Mouse (Mus musculus) hindbrain, embryonic 14.5 days (tissue): ENCODE measurements at regions not wholly inside any gene's neighbourhood (a gene's known extent, or its start where the extent isn't known, plus 50 kb on each side); places are given as distances from the start of the nearest gene placed in this dataset.
A peak's percentile ranks its signal among the peaks of the same experiment; 100 is the strongest.

ENCODE experiments used
- ATAC-seq: fragments of 200-750 bp; cut with Nextera tagmentation; 2 replicates; pipeline ENCODE4 v1.8.0; 2017; ENCODE audit warnings: moderate number of reproducible peaks, mild to moderate bottlenecking, moderate TSS enrichment, moderate library complexity; ENCODE audit not compliant: low FRiP score
- DNase-seq: peaks from one replicate; pipeline ENCODE4 v3.0.0-alpha.2; 2015; ENCODE audit warnings: low spot score
- H3K27ac ChIP-seq: fragments of 300-500 bp; sonication (generic); 2 replicates; pipeline ENCODE4 v1.5.1; 2014; ENCODE audit warnings: mild to moderate bottlenecking, moderate library complexity
- H3K27me3 ChIP-seq: fragments of 300-500 bp; sonication (generic); 2 replicates; pipeline ENCODE4 v1.6.1; 2014; ENCODE audit warnings: mild to moderate bottlenecking, low read length, mixed read lengths; ENCODE audit not compliant: control insufficient read depth, insufficient read depth
- H3K36me3 ChIP-seq: fragments of 300-500 bp; sonication (generic); replicated peaks from 2 replicates; pipeline ENCODE4 v1.6.1; 2014; ENCODE audit not compliant: control insufficient read depth, insufficient read depth
- H3K4me1 ChIP-seq: fragments of 300-500 bp; sonication (generic); replicated peaks from 2 replicates; pipeline ENCODE4 v1.6.1; 2014; ENCODE audit warnings: antibody characterized with exemption, low read length, mixed read lengths; ENCODE audit not compliant: control insufficient read depth, insufficient read depth
- H3K4me2 ChIP-seq: fragments of 300-500 bp; sonication (generic); replicated peaks from 2 replicates; pipeline ENCODE4 v1.6.1; 2014; ENCODE audit warnings: mild to moderate bottlenecking, moderate library complexity
- H3K4me3 ChIP-seq: fragments of 300-500 bp; sonication (generic); replicated peaks from 2 replicates; pipeline ENCODE4 v1.5.1; 2014; ENCODE audit warnings: mild to moderate bottlenecking, low read length
- H3K9ac ChIP-seq: fragments of 300-500 bp; sonication (generic); 2 replicates; pipeline ENCODE4 v1.6.1; 2014
- H3K9me3 ChIP-seq: fragments of 300-500 bp; sonication (generic); 2 replicates; pipeline ENCODE4 v1.6.1; 2016; ENCODE audit warnings: low read length; ENCODE audit not compliant: control insufficient read depth
- WGBS: fragments of 180-500 bp; shearing (Covaris S2); extraction: QIAGEN DNeasy Blood & Tissue Kit; methylation state at CpG from one replicate; pipeline ENCODE4 v1.1.7; 2014; 5-methylcytosine and 5-hydroxymethylcytosine counted together

GRCm38 (mm10) chr15:86957872-86958271 lies 586.2 kb upstream of the Fam19a5 start:
- Histone ChIP-seq H3K9me3 (no peaks in the 10 kb centered on the region), H3K4me3 (no peak overlapping the region), H3K4me1 (no peaks in the 10 kb centered on the region), H3K27me3 (no peaks in the 10 kb centered on the region), H3K4me2 (no peak overlapping the region), H3K36me3 (no peaks in the 10 kb centered on the region), H3K27ac (no peak overlapping the region), H3K9ac (no peak overlapping the region)
- WGBS, result 87% methylated on average over 8 of the region's 8 CpGs
- ATAC-seq (no peak), DNase-seq (no peak)

- H3K4me3 ChIP-seq, result no peak overlapping the region
- H3K4me2 ChIP-seq, result no peak overlapping the region
- no peaks in the 10 kb centered on the region for H3K9me3 ChIP-seq
- 0 out of 2 replicates have a peak, but pooled peaks cover 7% of the 10 kb centered on the region for H3K4me1 ChIP-seq
- 67% methylated on average over 2 of the region's 2 CpGs for WGBS
- ATAC-seq (no peak), DNase-seq (no peak)
- no peaks in the 10 kb centered on the region for H3K27me3 ChIP-seq
- H3K27ac ChIP-seq, result no peak overlapping the region
- no peaks in the 10 kb centered on the region for H3K36me3 ChIP-seq
- no peak overlapping the region for H3K9ac ChIP-seq
These were observed 581.2 kb upstream of the Fam19a5 start for GRCm38 (mm10) chr15:86962921-86963320.

GRCm38 (mm10) chr15:86963486-86963885 lies 580.6 kb upstream of the Fam19a5 start:
- H3K9me3 ChIP-seq, result no peaks in the 10 kb centered on the region
- WGBS, result 15% methylated on average over 3 of the region's 3 CpGs
- peak; percentile 27 for DNase-seq
- H3K36me3 ChIP-seq, result no peaks in the 10 kb centered on the region
- 0 out of 2 replicates have a peak, but pooled peaks cover 7% of the 10 kb centered on the region for H3K4me1 ChIP-seq
- no peak overlapping the region for H3K4me3 ChIP-seq
- no peak overlapping the region for H3K27ac ChIP-seq
- H3K27me3 ChIP-seq, result no peaks in the 10 kb centered on the region
- H3K4me2 ChIP-seq, result no peak overlapping the region
- no peak overlapping the region for H3K9ac ChIP-seq
- ATAC-seq, result no peak

- no peaks in the 10 kb centered on the region for H3K27me3 ChIP-seq
- H3K4me1 ChIP-seq, result no peaks in the 10 kb centered on the region
- peaks cover 6% of the 10 kb centered on the region; the same call in 1 of the 2 replicates for H3K9me3 ChIP-seq
- H3K4me2 ChIP-seq, result no peak overlapping the region
- DNase-seq (no peak), ATAC-seq (no peak)
- H3K9ac ChIP-seq, result no peak overlapping the region
- H3K36me3 ChIP-seq, result no peaks in the 10 kb centered on the region
- no peak overlapping the region for H3K27ac ChIP-seq
- no peak overlapping the region for H3K4me3 ChIP-seq
- WGBS, result 93% methylated on average over 2 of the region's 2 CpGs
These were observed 572.7 kb upstream of the Fam19a5 start for GRCm38 (mm10) chr15:86971436-86971835.

- Histone ChIP-seq H3K27ac (peak overlapping the region; percentile 26; the same call in 1 of the 2 replicates), H3K4me1 (0 out of 2 replicates have a peak, but pooled peaks cover 8% of the 10 kb centered on the region), H3K9ac (no peak overlapping the region), H3K4me2 (no peak overlapping the region), H3K36me3 (no peaks in the 10 kb centered on the region), H3K4me3 (no peak overlapping the region), H3K27me3 (no peaks in the 10 kb centered on the region), H3K9me3 (0 out of 2 replicates have a peak, but pooled peaks cover 8% of the 10 kb centered on the region)
- 81% methylated on average over 6 of the region's 6 CpGs for WGBS
- ATAC-seq (no peak; the same call in 1 of the 2 replicates), DNase-seq (no peak)
These were observed 547.9 kb upstream of the Fam19a5 start for GRCm38 (mm10) chr15:86996196-86996595.

GRCm38 (mm10) chr15:87018978-87019377 lies 525.1 kb upstream of the Fam19a5 start:
- Histone ChIP-seq H3K9me3 (no peaks in the 10 kb centered on the region), H3K4me1 (no peaks in the 10 kb centered on the region), H3K27me3 (no peaks in the 10 kb centered on the region), H3K4me2 (no peak overlapping the region), H3K4me3 (no peak overlapping the region), H3K27ac (no peak overlapping the region), H3K36me3 (no peaks in the 10 kb centered on the region), H3K9ac (no peak overlapping the region)
- DNase-seq, result no peak
- ATAC-seq, result no peak
- 80% methylated on average over 8 of the region's 8 CpGs for WGBS

GRCm38 (mm10) chr15:87045971-87046370 lies 498.1 kb upstream of the Fam19a5 start:
- WGBS, result 71% methylated on average over 13 of the region's 13 CpGs
- H3K36me3 ChIP-seq, result no peaks in the 10 kb centered on the region
- no peak overlapping the region for H3K27ac ChIP-seq
- H3K27me3 ChIP-seq, result no peaks in the 10 kb centered on the region
- H3K4me3 ChIP-seq, result no peak overlapping the region
- no peaks in the 10 kb centered on the region for H3K9me3 ChIP-seq
- DNase-seq, result no peak
- no peak overlapping the region for H3K4me2 ChIP-seq
- no peak overlapping the region for H3K9ac ChIP-seq
- no peak for ATAC-seq
- H3K4me1 ChIP-seq, result no peaks in the 10 kb centered on the region

GRCm38 (mm10) chr15:87054186-87054585 lies 489.9 kb upstream of the Fam19a5 start:
- Histone ChIP-seq H3K27me3 (no peaks in the 10 kb centered on the region), H3K4me2 (no peak overlapping the region), H3K9ac (no peak overlapping the region), H3K27ac (no peak overlapping the region), H3K4me1 (no peaks in the 10 kb centered on the region), H3K4me3 (no peak overlapping the region), H3K36me3 (no peaks in the 10 kb centered on the region), H3K9me3 (no peaks in the 10 kb centered on the region)
- ATAC-seq (no peak), DNase-seq (no peak)
- WGBS, result 88% methylated on average over 12 of the region's 12 CpGs

GRCm38 (mm10) chr15:87064890-87065289 lies 479.2 kb upstream of the Fam19a5 start:
- Histone ChIP-seq H3K36me3 (no peaks in the 10 kb centered on the region), H3K9me3 (no peaks in the 10 kb centered on the region), H3K9ac (no peak overlapping the region), H3K4me1 (peaks cover 4% of the 10 kb centered on the region; the same call in 1 of the 2 replicates), H3K27ac (no peak overlapping the region), H3K4me2 (no peak overlapping the region), H3K27me3 (no peaks in the 10 kb centered on the region), H3K4me3 (no peak overlapping the region)
- DNase-seq (no peak), ATAC-seq (no peak; the same call in 1 of the 2 replicates)
- WGBS, result 38% methylated on average over 5 of the region's 5 CpGs

GRCm38 (mm10) chr15:87068261-87068660 lies 475.8 kb upstream of the Fam19a5 start:
- WGBS, result 84% methylated on average over 13 of the region's 13 CpGs
- no peak overlapping the region for H3K4me2 ChIP-seq
- no peak for ATAC-seq
- H3K4me1 ChIP-seq, result peaks cover 4% of the 10 kb centered on the region; the same call in 1 of the 2 replicates
- no peaks in the 10 kb centered on the region for H3K9me3 ChIP-seq
- no peak for DNase-seq
- H3K9ac ChIP-seq, result no peak overlapping the region
- no peaks in the 10 kb centered on the region for H3K36me3 ChIP-seq
- H3K27me3 ChIP-seq, result no peaks in the 10 kb centered on the region
- H3K27ac ChIP-seq, result no peak overlapping the region
- H3K4me3 ChIP-seq, result no peak overlapping the region
